Mouse (Mus musculus) kidney, adult 9 months (tissue): ENCODE data around the gene Olfr57.
"Not testable (repeated sequence)": the region's sequence is repeated elsewhere in the genome, so short reads cannot be mapped to it uniquely, and the experiment has no call there.

Experiments
- DNase-seq: peaks from one replicate; pipeline ENCODE4 v3.0.0; 2022

Olfr57 gene

GRCm38 (mm10) chr10:79028441-79028840 is at the start of gene Olfr57:
Gene Olfr57, plus strand, starts transcription at chr10:79028741.
- DNase-seq = no peak

- no peak for DNase-seq
Observed at GRCm38 (mm10) chr10:78980750-78981149, 47.8 kb upstream of the Olfr57 start, which contains the start of gene Olfr1352. Gene Olfr1352, plus strand, starts transcription at chr10:78981050.

GRCm38 (mm10) chr10:79012172-79012571 is 16.4 kb upstream of the Olfr57 start, which contains the start of gene Olfr1351:
Gene Olfr1351, plus strand, starts transcription at chr10:79012472.
- DNase-seq = no peak

GRCm38 (mm10) chr10:79042457-79042856 is 13.9 kb downstream of the Olfr57 start:
- DNase-seq = not testable (repeated sequence)

DNA sequence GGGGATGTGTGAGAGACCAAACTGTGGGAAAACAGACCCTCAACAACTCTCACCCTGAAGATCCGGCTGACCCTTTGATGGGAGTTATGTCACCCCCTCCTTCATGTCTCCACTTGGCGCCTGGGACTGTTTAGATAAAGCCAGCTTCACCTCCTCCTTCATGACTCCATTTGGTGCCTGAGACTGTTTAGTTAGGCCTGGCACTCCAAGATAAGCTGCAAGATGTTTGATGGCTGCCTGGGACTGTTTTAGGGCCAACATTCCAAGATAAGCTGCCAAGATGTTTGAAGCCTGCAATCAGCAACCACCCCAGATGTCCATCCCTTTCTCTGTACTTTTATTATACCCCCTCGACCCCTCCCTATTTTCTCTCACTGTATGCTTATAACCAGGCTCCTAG is 28.8 kb downstream of the Olfr57 start:
- not testable (repeated sequence) for DNase-seq
